Mouse (Mus musculus) B cell, adult 67 days (primary cell): Measurements from ENCODE around the gene Gm7929. TPM values are rescaled to one million over a fixed set of nuclear protein-coding genes. Genes with fewer than 3 reads are reported as not detected.

ENCODE experiments used
- total RNA-seq, 2 experiments: library from RNA; stranded (reverse); gene quantifications; 4 replicates each; pipeline ENCODE4 v1.2.4; 2023

The Gm7929 gene
- total RNA-seq: not detected

DNA sequence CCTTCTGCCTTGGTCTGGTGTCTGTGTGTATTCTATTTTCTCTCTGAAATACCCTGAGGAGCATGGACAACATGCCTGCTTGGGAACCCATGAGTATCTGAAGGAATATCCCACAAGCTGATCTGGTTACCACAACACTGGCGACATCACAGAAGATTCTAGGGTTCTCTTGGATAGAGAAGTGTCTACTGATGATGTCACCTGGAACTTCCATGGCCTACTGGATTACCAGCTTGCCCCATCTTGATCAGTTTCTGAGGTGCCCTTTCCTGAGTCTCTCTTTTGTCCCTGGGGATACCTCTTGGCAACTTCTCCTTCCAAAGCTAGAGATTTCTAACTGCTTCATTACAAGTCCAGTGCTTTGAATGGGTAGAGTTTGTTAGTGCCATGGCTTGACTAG lies at the start of gene Gm7929:
Gene Gm7929 (minus strand): TSS at position 101 of the 400 bp plus-strand sequence.

DNA sequence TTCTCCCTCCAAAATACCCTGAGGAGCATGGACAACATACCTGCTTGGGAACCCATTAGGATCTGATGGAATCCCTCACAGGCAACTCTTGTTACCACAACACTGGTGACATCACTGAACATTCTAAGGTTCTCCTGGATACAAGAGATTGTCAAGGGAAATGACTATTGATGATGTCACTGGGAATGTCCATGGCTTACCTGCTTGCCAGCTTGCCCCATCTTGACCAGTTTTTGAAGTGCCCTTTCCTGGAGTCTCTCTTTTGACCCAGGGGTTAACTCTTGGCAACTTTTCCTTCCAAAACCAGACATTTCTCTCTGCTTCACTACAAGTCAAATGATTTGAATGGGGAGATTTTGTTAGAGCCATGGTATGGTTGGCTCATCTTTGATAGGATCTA lies 21.9 kb upstream of the Gm7929 start, which contains the start of gene Gm47189:
Gene Gm47189 (minus strand): TSS at position 101 of the 400 bp plus-strand sequence.

DNA sequence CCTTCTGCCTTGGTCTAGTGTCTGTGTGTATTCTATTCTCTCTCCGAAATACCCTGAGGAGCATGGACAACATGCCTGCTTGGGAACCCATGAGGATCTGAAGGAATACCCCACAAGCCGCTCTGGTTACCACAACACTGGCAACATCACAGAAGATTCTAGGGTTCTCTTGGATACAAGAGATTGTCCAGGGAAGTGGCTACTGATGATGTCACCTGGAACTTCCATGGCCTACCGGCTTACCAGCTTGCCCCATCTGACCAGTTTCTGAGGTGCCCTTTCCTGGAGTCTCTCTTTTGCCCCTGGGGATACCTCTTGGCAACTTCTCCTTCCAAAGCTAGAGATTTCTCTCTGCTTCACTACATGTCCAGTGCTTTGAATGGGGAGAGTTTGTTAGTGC lies 48.6 kb downstream of the Gm7929 start, which contains the start of gene Gm8068:
Gene Gm8068 (minus strand): TSS at position 101 of the 400 bp plus-strand sequence.

Other genes with a start within 250 kb of the Gm7929 start
- gene Gm7970, start 195.0 kb downstream of the Gm7929 start, total RNA-seq: not detected
- not detected for gene 1700049E17Rik2, start 177.4 kb downstream of the Gm7929 start, total RNA-seq
- not detected for gene Gm3072, start 126.0 kb downstream of the Gm7929 start, total RNA-seq
- not detected for gene Gm3676, start 104.1 kb downstream of the Gm7929 start, total RNA-seq
- not detected for gene Gm8068, start 48.7 kb downstream of the Gm7929 start, total RNA-seq
- gene Gm47189, start 21.8 kb upstream of the Gm7929 start, total RNA-seq: not detected
- gene Gm7980, start 156.7 kb upstream of the Gm7929 start, total RNA-seq: not detected
- not detected for gene 1700049E17Rik1, start 174.3 kb upstream of the Gm7929 start, total RNA-seq
- gene 1700024B05Rik, start 193.4 kb upstream of the Gm7929 start, total RNA-seq: not detected
- not detected for gene Gm6401, start 217.3 kb upstream of the Gm7929 start, total RNA-seq
- not detected for gene Gm3543, start 232.7 kb upstream of the Gm7929 start, total RNA-seq